Mouse (Mus musculus) liver, adult (tissue): ENCODE data around the gene Pkp1.

Source experiments
- GATA4 ChIP-seq: IDR thresholded peaks from 2 replicates; pipeline ENCODE4 v1.6.1; 2014; ENCODE audit warnings: mild to moderate bottlenecking, low read length; ENCODE audit not compliant: insufficient replicate concordance

Gene Pkp1

GRCm38 (mm10) chr1:135925848-135926247 is 6.8 kb upstream of the Pkp1 start:
- no peak for TF ChIP-seq GATA4

GRCm38 (mm10) chr1:135924377-135924994 is 5.5 kb upstream of the Pkp1 start:
- no peak for TF ChIP-seq GATA4

- no peak for TF ChIP-seq GATA4
Measured at GRCm38 (mm10) chr1:135923229-135923628, 4.2 kb upstream of the Pkp1 start.

- TF ChIP-seq GATA4, result no peak
Measured at GRCm38 (mm10) chr1:135917206-135917605, 1.8 kb downstream of the Pkp1 start.

GRCm38 (mm10) chr1:135916486-135917058 is 2.4 kb downstream of the Pkp1 start:
- no peak for TF ChIP-seq GATA4

- no peak for TF ChIP-seq GATA4
Measured at GRCm38 (mm10) chr1:135913657-135914056, 5.3 kb downstream of the Pkp1 start.

GRCm38 (mm10) chr1:135909381-135909780 is 9.6 kb downstream of the Pkp1 start:
- no peak for TF ChIP-seq GATA4

GRCm38 (mm10) chr1:135906736-135907135 is 12.3 kb downstream of the Pkp1 start:
- TF ChIP-seq GATA4, result no peak

- TF ChIP-seq GATA4, result no peak
Measured at GRCm38 (mm10) chr1:135899991-135900515, 19.0 kb downstream of the Pkp1 start.

- TF ChIP-seq GATA4, result no peak
Measured at GRCm38 (mm10) chr1:135899295-135899694, 19.7 kb downstream of the Pkp1 start.

- no peak for TF ChIP-seq GATA4
Measured at GRCm38 (mm10) chr1:135895367-135895766, 23.6 kb downstream of the Pkp1 start.

GRCm38 (mm10) chr1:135893377-135893776 is 25.6 kb downstream of the Pkp1 start:
- TF ChIP-seq GATA4, result no peak

GRCm38 (mm10) chr1:135892764-135893163 is 26.2 kb downstream of the Pkp1 start:
- no peak for TF ChIP-seq GATA4

GRCm38 (mm10) chr1:135892233-135892632 is 26.8 kb downstream of the Pkp1 start:
- no peak for TF ChIP-seq GATA4

GRCm38 (mm10) chr1:135891424-135892216 is 27.4 kb downstream of the Pkp1 start:
- TF ChIP-seq GATA4, result no peak
